Mouse (Mus musculus) neutrophil, adult 83 days (primary cell): ENCODE measurements around the gene Tmem115. TPM values are rescaled to one million over a fixed set of nuclear protein-coding genes. Genes with fewer than 3 reads are reported as not detected.

Experiments
- total RNA-seq, 2 experiments: library from RNA; stranded (reverse); gene quantifications; one replicate each; pipeline ENCODE4 v1.2.4; 2023

The Tmem115 gene
- total RNA-seq, result 10 to 100 TPM; 14.3 to 17.0 TPM

GRCm38 (mm10) chr9:107533791-107534407 lies at the start of gene Tmem115:
Gene Tmem115, plus strand, starts transcription at chr9:107533945.

GRCm38 (mm10) chr9:107541474-107542351 lies 8.0 kb downstream of the Tmem115 start, which contains the start of the genes Cyb561d2 and Nprl2:
Gene Cyb561d2, minus strand, starts transcription at chr9:107542193.
Gene Nprl2, plus strand, starts transcription at chr9:107542226.

GRCm38 (mm10) chr9:107547026-107547425 lies 13.3 kb downstream of the Tmem115 start, which contains the start of gene Zmynd10:
Gene Zmynd10, plus strand, starts transcription at chr9:107547298.

GRCm38 (mm10) chr9:107551117-107551889 lies 17.6 kb downstream of the Tmem115 start, which contains the start of gene Rassf1:
Gene Rassf1, plus strand, starts transcription at chr9:107551555.

GRCm38 (mm10) chr9:107563029-107563581 lies 29.4 kb downstream of the Tmem115 start, which contains the start of gene Tusc2:
Gene Tusc2, plus strand, starts transcription at chr9:107563255.

GRCm38 (mm10) chr9:107567702-107568319 lies 34.1 kb downstream of the Tmem115 start, which contains the start of gene Hyal2:
Gene Hyal2, plus strand, starts transcription at chr9:107567945.

GRCm38 (mm10) chr9:107576357-107577107 lies 42.8 kb downstream of the Tmem115 start, which contains the start of gene Hyal1:
Gene Hyal1, plus strand, starts transcription at chr9:107576927.

GRCm38 (mm10) chr9:107578587-107578986 lies 44.8 kb downstream of the Tmem115 start, which contains the start of gene Naa80:
Gene Naa80, plus strand, starts transcription at chr9:107578887.

GRCm38 (mm10) chr9:107580501-107581317 lies 47.0 kb downstream of the Tmem115 start, which contains the start of gene Hyal3:
Gene Hyal3, plus strand, starts transcription at chr9:107580818.

GRCm38 (mm10) chr9:107586974-107587832 lies 53.5 kb downstream of the Tmem115 start, which contains the start of gene Ifrd2:
Gene Ifrd2, plus strand, starts transcription at chr9:107587642.

Other genes starting within 250 kb of the Tmem115 start
- gene Mapkapk3, start 244.1 kb upstream of the Tmem115 start, total RNA-seq, result 100 to 1,000 TPM; 125 to 133 TPM
- gene Cish, start 237.9 kb upstream of the Tmem115 start, total RNA-seq, result 1 to 10 TPM; 2.6 to 4.1 TPM
- 1 to 10 TPM; 6.0 to 7.2 TPM for gene Hemk1, start 195.6 kb upstream of the Tmem115 start, total RNA-seq
- gene 6430571L13Rik, start 193.3 kb upstream of the Tmem115 start, total RNA-seq, result under 1 TPM in 1 of 2 experiments, not detected in 1; 0.20 TPM
- under 1 TPM; 0.20 to 0.22 TPM for gene Cacna2d2, start 134.3 kb upstream of the Tmem115 start, total RNA-seq
- gene Cyb561d2, start 8.2 kb downstream of the Tmem115 start, total RNA-seq, result 1 to 10 TPM; 5.9 to 7.1 TPM
- 1 to 10 TPM; 9.0 to 9.8 TPM for gene Nprl2, start 8.3 kb downstream of the Tmem115 start, total RNA-seq
- gene Zmynd10, start 13.4 kb downstream of the Tmem115 start, total RNA-seq, result under 1 TPM in 1 of 2 experiments, not detected in 1; 0.44 TPM
- gene Rassf1, start 17.6 kb downstream of the Tmem115 start, total RNA-seq, result 10 to 100 TPM; 41.6 to 45.8 TPM
- gene Tusc2, start 29.3 kb downstream of the Tmem115 start, total RNA-seq, result 1 to 10 TPM; 9.0 to 9.8 TPM
- gene Hyal2, start 34.0 kb downstream of the Tmem115 start, total RNA-seq, result 1 to 10 TPM; 3.9 to 4.1 TPM
- 1 to 10 TPM; 1.1 to 1.6 TPM for gene Hyal1, start 43.0 kb downstream of the Tmem115 start, total RNA-seq
- 10 to 100 TPM in 1 of 2 experiments, 1 to 10 TPM in 1; 9.2 to 10.3 TPM for gene Naa80, start 44.9 kb downstream of the Tmem115 start, total RNA-seq
- gene Hyal3, start 46.9 kb downstream of the Tmem115 start, total RNA-seq, result 1 to 10 TPM in 1 of 2 experiments, under 1 TPM in 1; 0.95 to 2.3 TPM
- 10 to 100 TPM; 29.3 to 35.9 TPM for gene Ifrd2, start 53.7 kb downstream of the Tmem115 start, total RNA-seq
- gene Sema3b, start 75.3 kb downstream of the Tmem115 start, total RNA-seq, result 1 to 10 TPM in 1 of 2 experiments, under 1 TPM in 1; 0.13 to 1.2 TPM
- gene Gnai2, start 101.4 kb downstream of the Tmem115 start, total RNA-seq, result 1,000 to 10,000 TPM; 1,138 to 1,140 TPM
- not detected for gene Slc38a3, start 135.6 kb downstream of the Tmem115 start, total RNA-seq
- gene Gnat1, start 145.8 kb downstream of the Tmem115 start, total RNA-seq, result not detected
- not detected for gene Sema3f, start 176.5 kb downstream of the Tmem115 start, total RNA-seq
- gene Rbm5, start 237.1 kb downstream of the Tmem115 start, total RNA-seq, result 100 to 1,000 TPM; 182 to 203 TPM